Mouse (Mus musculus) right cerebral cortex, adult 18-20 months (tissue): ENCODE data around the gene Tmem82.
A peak's percentile ranks its signal among the peaks of the same experiment; 100 is the strongest.

Experiments used
- DNase-seq: peaks from one replicate; pipeline ENCODE4 v3.0.0; 2022; ENCODE audit warnings: mixed read lengths

Tmem82 gene

GRCm38 (mm10) chr4:141639474-141639873, 21.0 kb upstream of the Tmem82 start:
- no peak for DNase-seq

- DNase-seq = no peak
Measured at GRCm38 (mm10) chr4:141636693-141637092, 18.3 kb upstream of the Tmem82 start.

GRCm38 (mm10) chr4:141635991-141636390, 17.6 kb upstream of the Tmem82 start:
- no peak for DNase-seq

GRCm38 (mm10) chr4:141632111-141632873, 13.9 kb upstream of the Tmem82 start:
- no peak for DNase-seq

GRCm38 (mm10) chr4:141631250-141631649, 12.8 kb upstream of the Tmem82 start:
- no peak for DNase-seq

GRCm38 (mm10) chr4:141630021-141630420, 11.6 kb upstream of the Tmem82 start:
- DNase-seq = no peak

GRCm38 (mm10) chr4:141628661-141629060, 10.2 kb upstream of the Tmem82 start:
- DNase-seq = no peak

- no peak for DNase-seq
Measured at GRCm38 (mm10) chr4:141627502-141627901, 9.1 kb upstream of the Tmem82 start.

- no peak for DNase-seq
Measured at GRCm38 (mm10) chr4:141625774-141626550, 7.5 kb upstream of the Tmem82 start.

- DNase-seq = no peak
Measured at GRCm38 (mm10) chr4:141624983-141625773, 6.7 kb upstream of the Tmem82 start.

- DNase-seq = no peak
Measured at GRCm38 (mm10) chr4:141624134-141624533, 5.7 kb upstream of the Tmem82 start.

GRCm38 (mm10) chr4:141623666-141624065, 5.2 kb upstream of the Tmem82 start, which contains the start of gene Slc25a34:
TSS of gene Slc25a34 (minus strand) at chr4:141623821.
- no peak for DNase-seq

GRCm38 (mm10) chr4:141623037-141623436, 4.6 kb upstream of the Tmem82 start:
- DNase-seq = no peak

GRCm38 (mm10) chr4:141622580-141622979, 4.1 kb upstream of the Tmem82 start:
- no peak for DNase-seq

GRCm38 (mm10) chr4:141622091-141622490, 3.7 kb upstream of the Tmem82 start:
- DNase-seq = no peak

GRCm38 (mm10) chr4:141621297-141621696, 2.9 kb upstream of the Tmem82 start:
- DNase-seq = no peak

GRCm38 (mm10) chr4:141619299-141619883, 958 bp upstream of the Tmem82 start:
- no peak for DNase-seq

GRCm38 (mm10) chr4:141617863-141618564, 419 bp downstream of the Tmem82 start:
- no peak for DNase-seq

- DNase-seq = peak; percentile 50
Measured at GRCm38 (mm10) chr4:141617299-141617698, 1.1 kb downstream of the Tmem82 start.

- no peak for DNase-seq
Measured at GRCm38 (mm10) chr4:141616811-141617210, 1.6 kb downstream of the Tmem82 start.

GRCm38 (mm10) chr4:141614946-141615345, 3.5 kb downstream of the Tmem82 start:
- DNase-seq = no peak

- DNase-seq = no peak
Measured at GRCm38 (mm10) chr4:141609538-141609937, 8.9 kb downstream of the Tmem82 start.
